Mouse (Mus musculus) left cerebral cortex, adult 8-10 months (tissue): ENCODE data around the gene Ran. TPM values are rescaled to one million over a fixed set of nuclear protein-coding genes. Genes with fewer than 3 reads are reported as not detected.

ENCODE experiments used
- DNase-seq, 2 experiments: peaks; one replicate each; pipeline ENCODE4 v3.0.0; 2022; ENCODE audit warnings: low spot score in 2 of 2
- total RNA-seq, 4 experiments: library from RNA; stranded (reverse); gene quantifications; 2 replicates each; pipeline ENCODE4 v1.2.4; 2022

Gene Ran
- total RNA-seq, 4 experiments from 2014 or later = 162 to 172 (median 168) TPM

GRCm38 (mm10) chr5:129015020-129015419 lies 4.8 kb upstream of the Ran start:
- DNase-seq = no peak

GRCm38 (mm10) chr5:129015540-129015939 lies 4.3 kb upstream of the Ran start:
- no peak for DNase-seq

GRCm38 (mm10) chr5:129016370-129016769 lies 3.5 kb upstream of the Ran start:
- no peak for DNase-seq

- DNase-seq = peak in 1 of 2 experiments; percentile 35
Observed at GRCm38 (mm10) chr5:129018782-129019489, 933 bp upstream of the Ran start.

GRCm38 (mm10) chr5:129020300-129020668 lies 415 bp downstream of the Ran start:
- DNase-seq = no peak

- DNase-seq = no peak
Observed at GRCm38 (mm10) chr5:129020731-129021130, 862 bp downstream of the Ran start.

- no peak for DNase-seq
Observed at GRCm38 (mm10) chr5:129025048-129025447, 5.2 kb downstream of the Ran start.

GRCm38 (mm10) chr5:129025725-129026124 lies 5.9 kb downstream of the Ran start:
- DNase-seq = no peak

- DNase-seq = no peak
Observed at GRCm38 (mm10) chr5:129026171-129026570, 6.3 kb downstream of the Ran start.

GRCm38 (mm10) chr5:129026637-129027036 lies 6.8 kb downstream of the Ran start:
- no peak for DNase-seq

GRCm38 (mm10) chr5:129029131-129029723 lies 9.4 kb downstream of the Ran start:
- no peak for DNase-seq

GRCm38 (mm10) chr5:129036678-129037077 lies 16.8 kb downstream of the Ran start:
- no peak for DNase-seq

- DNase-seq = no peak
Observed at GRCm38 (mm10) chr5:129037739-129038138, 17.9 kb downstream of the Ran start.

GRCm38 (mm10) chr5:129045641-129046580 lies 26.0 kb downstream of the Ran start:
- DNase-seq = peak in 1 of 2 experiments; percentile 4

GRCm38 (mm10) chr5:129049372-129049771 lies 29.5 kb downstream of the Ran start:
- DNase-seq = peak in 1 of 2 experiments; percentile 68

- no peak for DNase-seq
Observed at GRCm38 (mm10) chr5:129051910-129052309, 32.0 kb downstream of the Ran start.

- peak in 1 of 2 experiments; percentile 7 for DNase-seq
Observed at GRCm38 (mm10) chr5:129052636-129053355, 32.9 kb downstream of the Ran start.

- no peak for DNase-seq
Observed at GRCm38 (mm10) chr5:129054675-129055284, 34.9 kb downstream of the Ran start.

GRCm38 (mm10) chr5:129059116-129059515 lies 39.2 kb downstream of the Ran start:
- DNase-seq = no peak

GRCm38 (mm10) chr5:129061579-129061978 lies 41.7 kb downstream of the Ran start:
- peak in 1 of 2 experiments; percentile 46 for DNase-seq
